Mouse (Mus musculus): ENCODE measurements around the gene Ccne1. TPM values are rescaled to one million over a fixed set of nuclear protein-coding genes. Genes with fewer than 3 reads are reported as not detected.

The Ccne1 gene
- polyA plus RNA-seq (2012; rRNA removed) (59.9 and 66.6 TPM in 2 replicates), polyA plus RNA-seq (2014; fragmentation: Nextera tagmentation; extraction: Ambion mirVana) (67.8 and 71.8 TPM in 2 replicates)

GRCm38 (mm10) chr7:38107371-38108259 lies at the start of gene Ccne1:
Gene Ccne1, minus strand, starts transcription at chr7:38107534.
- Histone ChIP-seq H3K4me1 (ENCODE audit: control insufficient read depth, insufficient read depth, low read length) (0 out of 2 replicates have a peak, but pooled peaks cover 12% of the 10 kb centered on the region), H3K36me3 (ENCODE audit: control insufficient read depth, insufficient read depth, low read length) (peaks cover 20% of the 10 kb centered on the region; the same call in 1 of the 2 replicates), H3K27ac (replicated peaks; ENCODE audit: low read depth, low read length) (peak within 1 kb of the TSS; percentile 45; the same call in 1 of the 2 replicates), H3K27me3 (ENCODE audit: control insufficient read depth, insufficient read depth, low read length) (no peaks in the 10 kb centered on the region), H3K9ac (ENCODE audit: low read depth, low read length, severe bottlenecking) (peak within 1 kb of the TSS; percentile 73), H3K4me3 (replicated peaks; ENCODE audit: low read length) (peak within 1 kb of the TSS; percentile 77), H3K9me3 (ENCODE audit: control insufficient read depth, low read length) (no peaks in the 10 kb centered on the region), H3K4me2 (replicated peaks; ENCODE audit: low read depth, low read length, severe bottlenecking) (peak within 1 kb of the TSS; percentile 85)
- TF ChIP-seq POLR2A (IDR thresholded peaks at IDR 0.05; ENCODE audit: borderline replicate concordance, extremely low read depth, insufficient read depth, insufficient read length) = no peak
- ATAC-seq (ENCODE audit: low FRiP score, low read depth) = peak; percentile 90
- whole genome bisulfite sequencing = 3% methylated on average over 83 of the region's 102 CpGs
- peak; percentile 96 for DNase-seq (ENCODE audit: low spot score)

GRCm38 (mm10) chr7:38155829-38156228 lies 48.5 kb upstream of the Ccne1 start:
- Histone ChIP-seq H3K4me2 (replicated peaks; ENCODE audit: low read depth, low read length, severe bottlenecking) (no peak overlapping the region), H3K36me3 (ENCODE audit: control insufficient read depth, insufficient read depth, low read length) (no peaks in the 10 kb centered on the region), H3K4me1 (ENCODE audit: control insufficient read depth, insufficient read depth, low read length) (no peaks in the 10 kb centered on the region), H3K4me3 (replicated peaks; ENCODE audit: low read length) (no peak overlapping the region), H3K27me3 (ENCODE audit: control insufficient read depth, insufficient read depth, low read length) (no peaks in the 10 kb centered on the region), H3K27ac (replicated peaks; ENCODE audit: low read depth, low read length) (no peak overlapping the region), H3K9me3 (ENCODE audit: control insufficient read depth, low read length) (no peaks in the 10 kb centered on the region), H3K9ac (ENCODE audit: low read depth, low read length, severe bottlenecking) (no peak overlapping the region)
- WGBS = 84% methylated on average over 5 of the region's 5 CpGs
- ATAC-seq (ENCODE audit: low FRiP score, low read depth) (no peak), DNase-seq (ENCODE audit: low spot score) (no peak)
- TF ChIP-seq POLR2A (IDR thresholded peaks at IDR 0.05; ENCODE audit: borderline replicate concordance, extremely low read depth, insufficient read depth, insufficient read length) = no peak

DNA sequence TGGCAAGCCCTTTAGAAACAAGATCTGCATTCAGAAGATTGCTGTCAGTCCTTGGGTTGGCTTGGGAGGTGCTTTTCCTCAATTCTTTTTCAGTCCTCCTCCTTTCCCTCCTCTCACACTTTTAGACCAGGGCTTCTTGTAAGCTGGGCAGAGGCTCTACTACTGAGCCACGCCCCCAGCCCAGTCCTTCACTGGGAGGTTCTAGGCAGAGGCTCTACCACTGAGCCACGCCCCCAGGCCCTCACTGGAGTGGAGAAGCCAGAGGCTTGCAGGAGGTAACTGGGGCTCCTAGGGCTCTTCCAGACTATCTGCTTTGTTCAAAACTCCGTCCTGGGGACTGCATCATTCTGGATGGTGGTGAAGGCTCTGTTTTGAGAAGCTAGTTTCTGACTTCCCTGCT lies 45.2 kb upstream of the Ccne1 start:
- DNase-seq (ENCODE audit: low spot score) (no peak), ATAC-seq (ENCODE audit: low FRiP score, low read depth) (no peak)
- Histone ChIP-seq H3K27me3 (ENCODE audit: control insufficient read depth, insufficient read depth, low read length) (no peaks in the 10 kb centered on the region), H3K9me3 (ENCODE audit: control insufficient read depth, low read length) (no peaks in the 10 kb centered on the region), H3K36me3 (ENCODE audit: control insufficient read depth, insufficient read depth, low read length) (no peaks in the 10 kb centered on the region), H3K4me2 (replicated peaks; ENCODE audit: low read depth, low read length, severe bottlenecking) (no peak overlapping the region), H3K4me1 (ENCODE audit: control insufficient read depth, insufficient read depth, low read length) (no peaks in the 10 kb centered on the region), H3K27ac (replicated peaks; ENCODE audit: low read depth, low read length) (no peak overlapping the region), H3K4me3 (replicated peaks; ENCODE audit: low read length) (no peak overlapping the region), H3K9ac (ENCODE audit: low read depth, low read length, severe bottlenecking) (no peak overlapping the region)
- WGBS = 81% methylated on average over 3 of the region's 3 CpGs
- TF ChIP-seq POLR2A (IDR thresholded peaks at IDR 0.05; ENCODE audit: borderline replicate concordance, extremely low read depth, insufficient read depth, insufficient read length) = no peak

DNA sequence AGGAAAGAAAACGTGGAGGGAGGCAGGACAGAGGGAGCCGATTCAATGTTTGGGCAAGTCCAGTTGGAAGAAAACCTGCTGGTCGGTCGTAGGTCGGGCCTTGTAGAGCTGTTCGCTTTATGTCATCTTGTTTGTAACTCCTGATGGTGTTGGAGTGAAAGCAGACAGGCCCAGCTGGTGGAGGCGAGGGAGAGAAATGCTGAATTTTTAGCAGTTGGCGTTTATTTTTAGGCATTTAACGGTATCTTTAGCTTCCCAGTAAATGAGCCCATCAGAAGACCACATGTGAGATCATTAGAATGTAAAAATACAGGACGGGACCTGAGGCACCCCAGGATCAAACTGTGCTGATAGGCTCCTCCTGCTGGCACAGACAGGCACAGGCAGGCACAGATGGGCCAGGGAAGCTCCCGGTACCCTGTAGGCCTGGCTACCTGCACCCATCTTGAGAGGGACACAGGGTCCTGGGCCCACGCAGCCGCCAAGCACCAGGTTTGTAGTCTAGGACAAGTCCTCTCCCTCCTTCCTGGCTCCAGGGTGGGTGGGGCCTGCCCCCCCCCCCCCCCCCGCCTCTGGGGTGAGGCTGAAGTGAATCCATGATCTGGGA lies 44.5 kb upstream of the Ccne1 start:
- WGBS = 60% methylated on average over 13 of the region's 14 CpGs
- Histone ChIP-seq H3K27ac (replicated peaks; ENCODE audit: low read depth, low read length) (no peak overlapping the region), H3K36me3 (ENCODE audit: control insufficient read depth, insufficient read depth, low read length) (no peaks in the 10 kb centered on the region)

GRCm38 (mm10) chr7:38147477-38147876 lies 40.1 kb upstream of the Ccne1 start:
- TF ChIP-seq POLR2A (IDR thresholded peaks at IDR 0.05; ENCODE audit: borderline replicate concordance, extremely low read depth, insufficient read depth, insufficient read length) = no peak
- 89% methylated on average over 6 of the region's 6 CpGs for WGBS

More for the DNA sequence above, 44.5 kb upstream of the Ccne1 start:
- Histone ChIP-seq H3K9me3 (ENCODE audit: control insufficient read depth, low read length) (no peaks in the 10 kb centered on the region), H3K4me1 (ENCODE audit: control insufficient read depth, insufficient read depth, low read length) (no peaks in the 10 kb centered on the region), H3K27me3 (ENCODE audit: control insufficient read depth, insufficient read depth, low read length) (no peaks in the 10 kb centered on the region), H3K4me2 (replicated peaks; ENCODE audit: low read depth, low read length, severe bottlenecking) (no peak overlapping the region), H3K4me3 (replicated peaks; ENCODE audit: low read length) (no peak overlapping the region), H3K9ac (ENCODE audit: low read depth, low read length, severe bottlenecking) (no peak overlapping the region)
- ATAC-seq (ENCODE audit: low FRiP score, low read depth) (no peak), DNase-seq (ENCODE audit: low spot score) (no peak)
- no peak for TF ChIP-seq POLR2A (IDR thresholded peaks at IDR 0.05; ENCODE audit: borderline replicate concordance, extremely low read depth, insufficient read depth, insufficient read length)

More at GRCm38 (mm10) chr7:38147477-38147876, 40.1 kb upstream of the Ccne1 start:
- Histone ChIP-seq H3K9me3 (ENCODE audit: control insufficient read depth, low read length) (no peaks in the 10 kb centered on the region), H3K9ac (ENCODE audit: low read depth, low read length, severe bottlenecking) (no peak overlapping the region), H3K4me1 (ENCODE audit: control insufficient read depth, insufficient read depth, low read length) (no peaks in the 10 kb centered on the region), H3K27me3 (ENCODE audit: control insufficient read depth, insufficient read depth, low read length) (no peaks in the 10 kb centered on the region), H3K36me3 (ENCODE audit: control insufficient read depth, insufficient read depth, low read length) (no peaks in the 10 kb centered on the region), H3K4me2 (replicated peaks; ENCODE audit: low read depth, low read length, severe bottlenecking) (no peak overlapping the region), H3K27ac (replicated peaks; ENCODE audit: low read depth, low read length) (no peak overlapping the region), H3K4me3 (replicated peaks; ENCODE audit: low read length) (no peak overlapping the region)
- ATAC-seq (ENCODE audit: low FRiP score, low read depth) = no peak
- no peak for DNase-seq (ENCODE audit: low spot score)

Data from limb, embryonic 14.5 days (tissue).